Mouse (Mus musculus) heart, postnatal 0 days (tissue): ENCODE measurements around the gene Hspa1l.

Experiments
- CTCF ChIP-seq: IDR thresholded peaks from 2 replicates; pipeline ENCODE4 v1.5.1; 2016; ENCODE audit warnings: antibody characterized with exemption, control low read depth, low read depth
- EP300 ChIP-seq: IDR thresholded peaks from 2 replicates; pipeline ENCODE4 v1.6.1; 2016; ENCODE audit warnings: antibody characterized with exemption, low read depth

- TF ChIP-seq EP300 (no peak), CTCF (no peak)
Measured at GRCm38 (mm10) chr17:34982328-34982727, 9.8 kb downstream of the Hspa1l start.
